In genomic region chr12:104475946-104476345, GRCm38 (mm10) we compare ENCODE assay signal across 15 mouse cellular contexts. TPM values are rescaled to one million over a fixed set of nuclear protein-coding genes. Genes with fewer than 3 reads are reported as not detected.
DNase-seq lines count a peak whose midpoint lies in the region; ATAC-seq and TF ChIP-seq lines count a peak whose summit lies in the region.
"Had no signal": no experiment of that assay in that cellular context is flagged by ENCODE, and none has a peak within 500 bp of the region (broad histone marks: within the 10 kb centered on the region; RNA-seq: fewer than 3 reads in every experiment).

No protein-coding gene starts in this region.

- H3K27me3 ChIP-seq in lung, embryonic 14.5 days (ENCODE audit: insufficient read depth, low read length): peaks cover 96% of the 10 kb centered on the region
- peaks cover 85% of the 10 kb centered on the region for H3K27me3 ChIP-seq in limb, embryonic 12.5 days

- H3K4me3 ChIP-seq in lung, embryonic 14.5 days (ENCODE audit: low read depth, low read length): no peak overlapping the region
- peak overlapping the region; percentile 69 for H3K4me3 ChIP-seq in limb, embryonic 12.5 days (replicated peaks)

- no peak overlapping the region for H3K4me2 ChIP-seq in lung, embryonic 14.5 days
- peak overlapping the region; percentile 89 for H3K4me2 ChIP-seq in limb, embryonic 12.5 days

- H3K4me1 ChIP-seq in lung, embryonic 14.5 days (ENCODE audit: insufficient read depth): no peaks in the 10 kb centered on the region
- peaks cover 41% of the 10 kb centered on the region for H3K4me1 ChIP-seq in limb, embryonic 12.5 days (replicated peaks)

- H3K9me3 ChIP-seq in lung, embryonic 14.5 days (ENCODE audit: low read depth, low read length): no peaks in the 10 kb centered on the region
- no peaks in the 10 kb centered on the region for H3K9me3 ChIP-seq in limb, embryonic 12.5 days

- H3K27ac ChIP-seq in lung, embryonic 14.5 days (ENCODE audit: low read depth): no peak overlapping the region
- H3K27ac ChIP-seq in limb, embryonic 12.5 days: 0 out of 2 replicates have a peak overlapping the region, but pooled peaks have one; percentile 3

- WGBS in lung, embryonic 14.5 days: 2% methylated on average over 21 of the region's 21 CpGs
- under 1% methylated on average over 21 of the region's 21 CpGs for WGBS in limb, embryonic 12.5 days

- H3K36me3 ChIP-seq in lung, embryonic 14.5 days (ENCODE audit: insufficient read depth): no peaks in the 10 kb centered on the region
- no peaks in the 10 kb centered on the region for H3K36me3 ChIP-seq in limb, embryonic 12.5 days

- peak; percentile 20 to 38 for DNase-seq in cerebellum, postnatal 10 days
- DNase-seq in lung, embryonic 14.5 days: peak; percentile 23
- DNase-seq in lung, postnatal 14 days: no peak
- peak; percentile 71 for DNase-seq in embryo, embryonic 10.5 days (ENCODE audit: low spot score)
- no peak for DNase-seq in adrenal gland, postnatal 14 days
- no peak for DNase-seq in lung, postnatal 25 days (ENCODE audit: low spot score)
- DNase-seq: kidney, adult 11 months; lung, postnatal 10 days; right cerebral cortex, adult 18-20 months; thymus, postnatal 25 days had no signal

- H3K9ac ChIP-seq in lung, embryonic 14.5 days: no peak overlapping the region
- peak overlapping the region; percentile 28; the same call in 1 of the 2 replicates for H3K9ac ChIP-seq in limb, embryonic 12.5 days (replicated peaks)

- TF ChIP-seq CTCF in lung, embryonic 14.5 days (IDR thresholded peaks at IDR 0.05; ENCODE audit: low read depth): no peak

- no peak for ATAC-seq in cerebellum, adult (ENCODE audit: insufficient number of reproducible peaks, low FRiP score, low TSS enrichment)
- no peak for ATAC-seq in lung, embryonic 14.5 days (ENCODE audit: insufficient read depth)
- ATAC-seq in limb, embryonic 12.5 days (ENCODE audit: insufficient number of reproducible peaks, insufficient read depth, low FRiP score, low TSS enrichment, low read depth): no peak

RNA-seq across cellular contexts. Expression of gene Gsc, which starts 2.8 kb away (rescaled TPM):
- polyA plus RNA-seq in lung, embryonic 14.5 days (2014; fragmentation: Nextera tagmentation; extraction: Ambion mirVana): 0.34 TPM in 1 of 2 replicates, not detected in the other
- 29.0 and 32.3 TPM in 2 replicates for polyA plus RNA-seq in limb, embryonic 12.5 days (2016; fragmentation: Nextera tagmentation; extraction: Ambion mirVana)
- total RNA-seq in adrenal gland, postnatal 14 days (2021): not detected in 2 replicates
- total RNA-seq: heart, adult 18-20 months; layer of hippocampus, adult 8-10 months; liver, adult 2 months had no signal
- polyA plus RNA-seq: liver, adult 2 months had no signal

Comparison
In these comparisons a context has a peak if more than half of its experiments do, and no peak if none do; other contexts are left out.
1. DNase-seq: peak in cerebellum, postnatal 10 days (2 of 2), lung, embryonic 14.5 days (single experiment) and embryo, embryonic 10.5 days (single experiment); none in lung, postnatal 14 days (single experiment), adrenal gland, postnatal 14 days (single experiment) and lung, postnatal 25 days (single experiment).
2. RNA of gene Gsc, which starts 2.8 kb away (polyA plus RNA-seq): 29.0 to 32.3 TPM in limb, embryonic 12.5 days; 0.34 TPM in lung, embryonic 14.5 days; every median in the first group is over 10 times any median in the second.